Mouse (Mus musculus): Measurements from ENCODE around the gene Lactbl1.

GRCm38 (mm10) chr4:136688113-136688512, 65.7 kb downstream of the Lactbl1 start:
- TF ChIP-seq POLR2A (IDR thresholded peaks at IDR 0.05; ENCODE audit: insufficient read length, low read depth) (no peak), POLR2AphosphoS2 (IDR thresholded peaks at IDR 0.05; ENCODE audit: insufficient read length, low read depth) (no peak), TCF12 (IDR thresholded peaks at IDR 0.05; ENCODE audit: insufficient read depth, poor library complexity, severe bottlenecking) (no peak), USF1 (IDR thresholded peaks at IDR 0.05; ENCODE audit: low read depth) (no peak)
